Mouse (Mus musculus): ENCODE measurements around the gene Prkd2. TPM values are rescaled to one million over a fixed set of nuclear protein-coding genes. Genes with fewer than 3 reads are reported as not detected.

Prkd2 gene
- total RNA-seq, 4 experiments from 2014 or later = 5.6 to 7.8 (median 6.6) TPM

DNA sequence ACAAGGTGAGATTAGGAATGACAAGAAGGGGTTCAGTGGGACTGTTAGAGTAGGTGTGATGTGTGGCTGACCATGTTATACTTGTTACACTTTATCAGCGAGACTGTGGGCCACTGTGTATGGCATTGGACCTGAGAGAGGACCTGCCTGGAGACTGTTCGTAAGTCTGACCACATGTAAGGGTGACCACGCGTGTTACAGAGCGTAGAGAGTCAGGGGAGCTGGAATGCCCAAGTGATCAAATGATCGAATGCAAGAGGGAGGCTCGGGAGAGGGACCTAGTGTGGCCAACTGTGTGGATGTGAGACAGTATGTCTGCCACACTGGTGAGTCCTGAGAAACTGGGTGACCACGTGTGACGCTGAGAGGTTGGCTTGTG is 49.6 kb downstream of the Prkd2 start:
- no peak for DNase-seq (ENCODE audit: low spot score in 2 of 2)

DNA sequence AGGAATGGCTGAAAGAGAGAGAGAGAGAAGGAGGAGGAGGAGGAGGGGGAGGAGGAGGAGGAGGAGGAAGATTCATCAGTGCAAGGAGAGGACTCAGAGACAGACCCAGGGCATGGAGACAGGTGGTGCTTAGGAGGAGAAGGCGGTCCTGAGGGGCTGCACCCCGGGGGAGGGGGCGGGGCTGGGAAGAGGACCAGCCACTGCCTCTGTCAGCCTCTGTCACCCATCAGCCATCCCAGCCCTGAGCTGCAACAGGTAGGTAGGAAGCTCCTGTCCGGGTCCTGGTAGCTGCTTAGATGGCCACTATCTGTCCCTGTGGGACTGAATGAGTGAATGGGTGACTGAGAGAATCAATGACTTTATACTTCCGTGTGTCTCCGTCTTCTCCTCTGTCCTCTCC is 50.9 kb downstream of the Prkd2 start:
- DNase-seq (ENCODE audit: low spot score in 2 of 2) = no peak

DNA sequence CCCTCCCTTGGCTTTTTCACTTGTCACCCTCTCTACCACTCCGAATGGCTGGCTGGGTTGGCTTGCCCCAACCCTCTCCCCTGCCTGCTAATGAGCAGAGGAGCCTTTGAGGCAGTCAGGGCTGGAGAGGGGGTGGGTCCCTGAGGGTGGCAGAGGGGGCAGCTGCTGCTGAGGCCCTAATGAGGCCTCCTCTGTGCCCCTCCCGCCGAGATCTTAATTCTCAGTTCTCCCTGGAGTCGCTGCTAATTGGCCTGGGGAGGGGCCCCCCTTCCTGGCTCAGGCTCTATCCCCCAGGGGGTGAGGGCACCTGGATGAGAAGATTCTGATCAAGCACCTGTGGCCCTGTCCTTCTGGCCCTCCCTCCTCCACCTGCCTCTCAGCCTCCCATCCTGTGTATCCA is 51.6 kb downstream of the Prkd2 start:
- no peak for DNase-seq (ENCODE audit: low spot score in 2 of 2)

DNA sequence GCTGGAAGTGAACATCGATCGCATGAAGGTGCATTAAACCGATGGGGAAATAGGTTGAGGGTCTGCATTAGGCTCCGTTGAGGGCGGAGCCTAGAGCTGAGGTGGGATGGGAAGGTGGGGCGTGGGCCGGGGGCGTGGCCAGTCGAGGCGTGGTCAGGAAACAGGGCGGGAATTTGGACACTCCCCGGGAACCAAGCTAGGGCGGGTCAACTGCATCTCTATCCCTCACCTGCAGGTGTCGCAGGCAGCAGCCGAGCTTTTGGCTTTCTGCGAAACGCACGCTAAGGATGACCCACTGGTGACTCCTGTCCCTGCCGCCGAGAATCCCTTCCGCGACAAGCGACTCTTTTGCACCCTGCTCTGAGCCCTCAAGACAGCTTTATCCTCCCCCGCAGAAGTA is 52.3 kb downstream of the Prkd2 start:
- peak in 1 of 2 experiments; percentile 65 for DNase-seq (ENCODE audit: low spot score in 2 of 2)

DNA sequence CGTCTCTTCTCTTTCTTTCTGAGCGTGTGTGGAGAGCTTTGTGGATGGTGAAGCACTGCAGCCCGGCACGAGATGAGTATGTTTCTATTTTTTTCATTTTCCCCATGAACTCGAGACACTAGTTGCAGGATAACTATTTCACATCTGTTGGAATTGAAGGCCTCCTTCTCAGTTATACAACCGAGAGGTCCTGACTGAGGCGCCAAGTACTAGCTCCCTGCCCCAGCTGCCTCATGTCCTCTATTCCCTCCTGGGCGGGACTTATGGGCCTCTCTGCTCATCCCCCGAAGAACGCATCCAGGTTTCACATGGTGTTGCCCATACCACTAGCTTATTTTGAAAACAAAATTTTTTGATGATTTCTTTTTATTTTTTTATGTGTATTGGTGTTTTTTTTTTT is 52.8 kb downstream of the Prkd2 start:
- no peak for DNase-seq (ENCODE audit: low spot score in 2 of 2)

DNA sequence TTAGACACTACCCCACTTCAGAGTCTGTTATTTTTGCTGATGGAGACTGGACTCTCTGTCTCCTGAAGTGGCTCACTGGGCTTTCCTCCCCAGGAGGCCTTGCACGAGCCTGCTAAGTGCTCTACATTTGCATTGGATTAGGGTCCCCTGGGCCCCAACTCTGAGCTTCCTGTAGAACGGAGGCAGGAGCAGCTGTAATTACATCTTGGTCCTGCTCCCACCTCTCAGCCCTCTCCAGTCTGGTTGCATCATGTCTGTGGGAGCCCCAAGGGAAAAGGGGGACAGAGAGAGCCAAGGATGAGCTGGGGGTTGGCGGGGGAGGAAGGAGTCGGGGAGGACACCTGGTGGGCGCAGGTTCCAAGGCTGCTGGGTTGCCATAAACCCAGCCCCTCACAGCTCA is 57.8 kb downstream of the Prkd2 start:
- DNase-seq (ENCODE audit: low spot score in 2 of 2) = no peak

DNA sequence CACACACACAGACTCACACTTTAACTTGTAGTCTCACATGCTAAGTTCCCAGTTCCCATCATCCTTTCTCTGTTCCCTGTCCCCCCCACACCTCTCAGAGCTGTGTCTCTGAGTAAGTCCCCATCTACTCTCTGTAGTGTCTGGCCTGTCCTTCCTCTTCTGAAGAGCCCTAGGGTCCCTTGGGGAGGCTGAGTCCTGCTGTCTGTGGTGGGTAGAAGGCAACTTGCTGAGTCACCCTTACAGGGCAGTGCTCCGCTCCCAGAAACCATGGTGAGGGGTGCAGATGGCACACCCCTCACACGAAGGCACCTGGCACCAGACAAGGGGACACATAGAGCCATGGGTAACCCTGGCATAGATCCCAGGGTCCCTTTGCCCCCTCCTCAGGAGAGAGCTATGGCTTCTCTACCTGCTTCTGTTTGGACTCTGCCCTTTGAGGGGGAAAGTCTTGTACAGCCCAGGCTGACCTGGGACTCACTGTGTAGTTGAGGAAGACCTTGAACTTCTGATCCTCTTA is 60.8 kb downstream of the Prkd2 start:
- no peak for DNase-seq (ENCODE audit: low spot score in 2 of 2)

DNA sequence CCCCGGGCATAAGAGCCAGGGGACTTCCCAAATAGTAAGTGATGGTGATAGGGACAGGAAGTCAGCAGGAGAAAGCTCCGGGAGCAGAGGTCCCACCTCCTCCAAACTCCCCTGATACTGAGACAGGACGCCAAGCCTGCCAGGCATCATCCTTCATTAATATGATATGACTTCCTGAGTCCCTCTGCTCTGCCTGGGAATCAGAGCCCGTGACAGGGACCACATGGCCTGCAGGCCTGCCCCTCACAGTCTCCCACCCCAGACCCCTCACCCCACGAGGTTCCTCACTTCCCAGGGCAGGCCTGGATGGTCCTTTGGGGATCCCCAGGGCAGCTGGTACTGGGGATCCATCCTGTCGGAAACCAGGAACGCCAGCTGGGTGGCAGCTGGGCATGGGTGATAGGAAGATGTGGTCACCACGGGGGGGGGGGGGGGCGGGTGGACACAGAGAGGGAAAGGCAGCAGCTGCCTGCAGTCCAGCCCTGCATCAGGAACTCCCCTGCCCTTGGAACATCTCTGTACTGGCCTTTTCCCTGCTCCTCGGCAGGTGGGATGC is 61.5 kb downstream of the Prkd2 start:
- no peak for DNase-seq (ENCODE audit: low spot score in 2 of 2)

DNA sequence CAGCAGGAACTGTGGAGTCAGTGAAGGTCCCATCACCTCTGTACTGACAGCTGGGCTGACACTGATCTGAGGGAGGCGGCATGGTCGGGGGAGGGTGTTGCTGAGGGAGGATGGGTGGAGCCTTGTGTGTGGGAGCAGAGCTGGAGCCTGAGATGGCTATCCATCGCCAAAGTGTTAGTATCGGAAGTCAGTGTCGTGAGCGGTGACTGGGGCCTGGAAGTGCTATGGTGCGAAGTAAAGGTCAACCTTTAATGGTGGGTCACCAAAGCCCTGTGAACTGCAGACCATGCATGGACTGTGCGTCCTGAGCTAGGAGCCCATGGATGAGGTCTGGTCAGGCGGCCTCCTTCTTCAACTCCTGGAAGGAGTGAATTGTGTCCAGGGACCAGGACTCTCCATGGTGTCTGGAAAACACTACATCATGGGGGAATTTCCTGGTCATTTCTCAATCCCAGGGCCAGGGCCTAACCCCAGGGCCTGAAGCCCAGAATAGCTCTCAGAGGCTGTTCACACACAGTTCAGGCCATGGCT is 62.9 kb downstream of the Prkd2 start:
- no peak for DNase-seq (ENCODE audit: low spot score in 2 of 2)

DNA sequence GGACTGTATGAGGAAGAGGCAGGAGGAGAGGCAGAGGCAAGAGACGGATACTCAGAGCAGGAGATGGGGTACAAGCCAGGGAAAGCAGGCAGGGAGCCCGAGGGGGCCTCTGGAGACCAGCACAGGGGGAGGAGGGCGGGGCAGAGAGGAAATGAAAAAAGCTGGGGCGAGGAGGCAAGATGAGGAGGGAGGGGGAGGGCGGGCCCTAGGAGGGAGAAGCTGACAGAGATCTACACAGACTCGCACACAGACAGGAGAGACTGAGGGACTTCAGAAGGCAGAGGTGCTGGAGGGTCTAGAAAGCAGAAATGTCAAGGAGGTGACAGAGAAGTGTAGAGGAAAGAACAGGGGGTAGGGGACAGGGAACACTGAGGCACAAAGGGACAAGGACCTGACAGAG is 63.6 kb downstream of the Prkd2 start, which contains the start of gene Ptgir:
Gene Ptgir, plus strand, starts transcription at position 210 of the 400 bp plus-strand sequence.
- DNase-seq (ENCODE audit: low spot score in 2 of 2) = no peak

DNA sequence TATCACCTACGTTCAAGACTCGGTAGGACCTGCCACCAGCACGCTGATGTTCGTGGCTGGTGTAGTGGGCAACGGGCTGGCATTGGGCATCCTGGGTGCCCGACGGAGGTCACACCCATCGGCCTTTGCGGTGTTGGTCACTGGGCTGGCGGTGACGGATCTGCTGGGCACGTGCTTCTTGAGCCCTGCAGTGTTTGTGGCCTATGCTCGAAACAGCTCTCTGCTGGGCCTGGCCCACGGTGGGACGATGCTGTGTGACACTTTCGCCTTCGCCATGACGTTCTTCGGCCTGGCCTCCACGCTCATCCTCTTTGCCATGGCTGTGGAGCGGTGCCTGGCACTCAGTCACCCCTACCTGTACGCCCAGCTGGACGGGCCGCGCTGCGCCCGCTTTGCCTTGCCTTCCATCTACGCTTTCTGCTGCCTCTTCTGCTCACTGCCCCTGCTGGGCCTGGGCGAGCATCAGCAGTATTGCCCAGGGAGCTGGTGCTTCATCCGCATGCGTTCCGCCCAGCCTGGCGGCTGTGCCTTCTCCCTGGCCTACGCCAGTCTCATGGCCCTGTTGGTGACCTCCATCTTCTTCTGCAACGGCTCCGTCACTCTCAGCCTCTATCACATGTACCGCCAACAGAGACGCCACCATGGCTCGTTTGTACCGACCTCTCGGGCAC is 64.3 kb downstream of the Prkd2 start:
- DNase-seq (ENCODE audit: low spot score in 2 of 2) = no peak

DNA sequence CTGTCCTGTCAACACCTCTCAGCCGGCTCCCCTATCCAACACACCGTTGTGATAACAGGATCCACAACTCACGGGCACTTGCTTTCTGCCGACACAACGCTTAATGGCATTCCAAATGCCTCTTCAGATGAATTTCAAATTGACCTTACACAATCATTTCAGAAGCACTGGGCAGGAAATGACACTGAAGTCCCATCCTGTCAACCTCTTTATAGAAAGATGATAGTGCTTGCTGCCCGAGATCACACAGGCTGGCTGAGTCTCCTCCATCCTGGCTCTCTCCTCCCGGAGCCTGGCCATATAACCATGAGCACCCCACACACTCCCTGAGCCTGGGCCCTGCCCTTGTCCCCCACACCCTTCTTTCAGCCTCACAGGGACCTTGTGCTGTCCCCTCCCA is 65.1 kb downstream of the Prkd2 start:
- no peak for DNase-seq (ENCODE audit: low spot score in 2 of 2)

DNA sequence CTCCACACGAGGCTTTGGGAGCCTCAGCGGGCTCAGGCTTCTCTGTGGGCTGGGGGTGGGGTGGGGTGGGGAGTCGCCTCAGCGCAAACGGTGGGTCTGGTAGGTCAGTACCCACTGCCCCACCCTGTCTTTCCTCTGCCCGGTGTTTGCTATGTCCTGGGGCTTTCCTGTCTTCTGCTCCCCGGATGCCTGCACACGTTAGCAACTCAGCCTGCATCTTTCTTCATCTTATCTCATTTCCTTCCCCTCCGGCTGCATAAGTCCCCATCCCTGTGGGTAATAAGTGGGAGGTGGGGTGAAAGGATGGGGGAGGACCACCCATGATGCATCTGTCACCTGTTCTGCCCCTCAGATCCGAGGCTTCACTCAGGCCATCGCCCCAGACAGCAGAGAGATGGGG is 65.7 kb downstream of the Prkd2 start:
- no peak for DNase-seq (ENCODE audit: low spot score in 2 of 2)

DNA sequence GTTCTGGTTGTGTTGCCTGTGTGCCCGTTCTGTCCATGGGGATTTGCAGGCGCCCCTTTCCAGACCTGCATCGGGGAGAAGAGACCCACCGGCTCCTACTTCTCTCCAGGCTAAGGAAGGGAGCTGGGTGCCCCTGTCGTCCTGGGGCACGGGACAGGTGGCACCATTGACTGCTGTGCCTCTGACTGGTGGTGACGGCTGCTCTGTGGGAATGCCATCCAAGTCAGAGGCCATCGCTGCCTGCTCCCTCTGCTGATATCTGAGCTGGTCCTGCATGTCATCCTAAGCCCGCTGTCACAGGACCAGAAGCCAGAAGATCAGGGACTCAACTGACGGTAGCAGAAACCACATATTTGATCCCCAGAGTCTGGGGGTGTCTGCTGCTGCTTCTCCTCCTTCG is 66.2 kb downstream of the Prkd2 start:
- no peak for DNase-seq (ENCODE audit: low spot score in 2 of 2)

DNA sequence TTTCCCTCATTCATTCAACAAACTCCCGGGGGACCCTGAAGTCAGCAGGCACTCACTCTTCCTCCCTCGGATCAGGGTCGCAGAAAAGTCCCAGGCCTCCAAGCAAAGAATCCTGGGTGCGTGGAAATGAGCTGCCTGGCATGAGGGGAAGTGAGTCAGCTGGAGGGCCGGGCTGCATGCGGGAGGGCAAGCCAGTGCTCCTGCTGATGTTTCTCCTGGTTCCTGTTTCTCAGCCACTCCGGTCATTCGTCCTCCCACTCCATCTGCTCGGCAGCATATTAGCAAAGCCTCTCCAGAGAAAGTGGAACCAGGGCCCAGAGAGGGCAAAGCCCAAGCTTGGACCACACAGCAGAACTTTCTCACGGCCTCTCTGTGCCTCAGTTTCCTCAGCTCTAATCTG is 67.2 kb downstream of the Prkd2 start:
- DNase-seq (ENCODE audit: low spot score in 2 of 2) = no peak

DNA sequence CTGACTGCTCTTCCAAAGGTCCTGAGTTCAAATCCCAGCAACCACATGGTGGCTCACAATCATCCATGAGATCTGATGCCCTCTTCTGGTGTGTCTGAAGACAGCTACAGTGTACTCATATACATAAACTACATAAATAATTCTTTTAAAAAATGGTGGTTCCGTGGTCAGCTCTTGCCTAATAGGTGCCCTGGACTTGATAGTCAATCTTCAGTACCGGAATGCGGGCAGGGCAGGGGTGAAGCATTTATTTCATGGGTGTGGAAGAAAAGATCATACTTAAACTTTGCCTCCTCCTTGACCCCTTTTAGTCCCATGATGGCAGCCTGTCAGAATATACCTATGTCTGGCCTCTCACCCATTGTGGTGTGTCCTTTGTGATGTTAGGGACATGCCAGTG is 69.2 kb downstream of the Prkd2 start:
- no peak for DNase-seq (ENCODE audit: low spot score in 2 of 2)

DNA sequence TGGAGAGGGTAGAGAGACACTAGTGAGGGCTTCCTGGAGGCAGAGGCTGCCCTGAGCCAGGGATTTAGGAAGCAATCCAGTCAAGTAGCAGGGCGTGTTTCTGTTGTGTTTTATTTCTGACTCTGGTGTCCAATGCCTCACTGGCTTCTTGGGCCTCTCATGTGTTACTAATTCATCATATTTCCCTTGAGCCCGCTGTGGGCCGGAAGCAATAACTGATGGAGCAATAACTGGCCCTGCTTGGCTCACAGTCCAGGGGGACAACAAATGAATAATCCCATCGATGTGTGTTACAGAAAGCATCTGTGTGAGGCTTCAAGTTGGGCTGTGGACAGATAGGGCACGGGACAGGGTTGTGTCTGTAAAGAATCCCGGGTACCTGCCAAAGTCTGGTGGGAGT is 69.7 kb downstream of the Prkd2 start:
- DNase-seq (ENCODE audit: low spot score in 2 of 2) = no peak

DNA sequence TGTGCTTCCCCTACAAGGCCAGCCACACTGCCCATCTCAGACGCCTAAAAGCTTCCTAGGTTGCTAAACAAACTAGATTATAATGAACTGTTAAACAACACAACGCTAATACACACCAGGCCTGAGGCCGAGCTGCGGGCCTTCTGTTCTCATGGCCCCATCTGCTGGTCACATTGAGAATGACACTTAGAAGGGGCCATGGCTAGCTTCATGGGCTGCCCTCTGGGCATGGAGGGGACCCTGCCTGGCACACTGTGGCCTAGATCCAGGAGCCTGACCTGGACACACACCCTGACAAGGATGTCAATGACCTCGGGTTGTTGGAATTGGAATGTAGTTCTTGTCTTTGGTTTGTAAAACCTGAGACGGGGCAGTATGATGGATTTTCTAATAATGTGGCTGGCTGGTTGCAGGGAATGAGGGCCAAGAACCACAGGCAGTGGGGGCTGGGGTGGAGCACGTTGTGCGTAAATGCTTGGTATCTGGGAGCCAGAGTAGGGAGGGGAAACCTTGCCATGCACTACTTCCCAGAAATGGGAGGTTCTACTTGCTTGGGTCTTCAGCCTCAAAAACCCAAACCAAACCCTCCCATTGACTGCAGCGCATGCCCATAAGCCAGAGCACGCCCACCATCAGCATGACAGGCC is 71.2 kb downstream of the Prkd2 start:
- peak in 1 of 2 experiments; percentile 76 for DNase-seq (ENCODE audit: low spot score in 2 of 2)

DNA sequence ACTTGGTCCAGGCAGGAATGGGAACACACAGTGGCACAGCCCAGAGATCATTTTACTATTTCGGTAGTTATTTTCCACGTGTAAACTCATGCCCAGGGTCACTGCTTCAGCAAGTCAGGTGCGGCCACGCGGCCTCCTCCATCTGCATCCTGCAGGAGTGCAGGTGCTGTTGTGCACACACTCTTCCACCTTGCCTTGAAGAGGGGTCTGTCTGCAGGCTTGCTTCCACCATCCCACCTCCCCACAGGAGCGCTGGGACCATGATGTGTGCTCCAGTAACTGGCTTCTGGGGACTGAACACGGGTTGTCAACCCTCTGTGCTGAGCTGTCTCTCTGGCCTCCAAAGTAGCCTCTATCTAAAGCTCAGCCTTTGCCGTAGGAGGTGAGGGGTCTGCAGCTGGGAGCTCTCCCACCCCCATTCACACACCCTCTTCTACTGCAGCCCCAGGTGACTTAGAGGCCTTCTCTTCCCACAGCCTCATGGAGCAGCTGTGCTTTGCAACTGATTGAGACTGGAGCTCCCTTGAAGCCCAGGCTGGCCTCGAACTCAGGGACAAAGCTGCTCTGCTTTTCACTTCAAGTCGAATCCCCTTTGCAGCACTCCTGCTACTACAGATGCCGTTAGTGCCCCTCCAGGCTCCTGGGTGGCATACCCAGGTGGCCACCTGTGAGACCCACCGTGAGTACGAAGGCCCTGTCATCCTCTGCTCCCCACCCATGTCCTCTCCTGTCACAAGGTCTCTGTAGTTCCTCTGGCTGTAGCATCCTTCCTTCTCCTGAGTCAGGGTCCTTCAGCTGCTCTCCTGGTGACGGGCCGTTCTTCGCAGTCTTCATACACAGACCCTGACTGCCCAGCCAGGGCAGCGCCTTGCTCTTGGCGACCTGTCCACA is 72.0 kb downstream of the Prkd2 start:
- DNase-seq (ENCODE audit: low spot score in 2 of 2) = no peak

DNA sequence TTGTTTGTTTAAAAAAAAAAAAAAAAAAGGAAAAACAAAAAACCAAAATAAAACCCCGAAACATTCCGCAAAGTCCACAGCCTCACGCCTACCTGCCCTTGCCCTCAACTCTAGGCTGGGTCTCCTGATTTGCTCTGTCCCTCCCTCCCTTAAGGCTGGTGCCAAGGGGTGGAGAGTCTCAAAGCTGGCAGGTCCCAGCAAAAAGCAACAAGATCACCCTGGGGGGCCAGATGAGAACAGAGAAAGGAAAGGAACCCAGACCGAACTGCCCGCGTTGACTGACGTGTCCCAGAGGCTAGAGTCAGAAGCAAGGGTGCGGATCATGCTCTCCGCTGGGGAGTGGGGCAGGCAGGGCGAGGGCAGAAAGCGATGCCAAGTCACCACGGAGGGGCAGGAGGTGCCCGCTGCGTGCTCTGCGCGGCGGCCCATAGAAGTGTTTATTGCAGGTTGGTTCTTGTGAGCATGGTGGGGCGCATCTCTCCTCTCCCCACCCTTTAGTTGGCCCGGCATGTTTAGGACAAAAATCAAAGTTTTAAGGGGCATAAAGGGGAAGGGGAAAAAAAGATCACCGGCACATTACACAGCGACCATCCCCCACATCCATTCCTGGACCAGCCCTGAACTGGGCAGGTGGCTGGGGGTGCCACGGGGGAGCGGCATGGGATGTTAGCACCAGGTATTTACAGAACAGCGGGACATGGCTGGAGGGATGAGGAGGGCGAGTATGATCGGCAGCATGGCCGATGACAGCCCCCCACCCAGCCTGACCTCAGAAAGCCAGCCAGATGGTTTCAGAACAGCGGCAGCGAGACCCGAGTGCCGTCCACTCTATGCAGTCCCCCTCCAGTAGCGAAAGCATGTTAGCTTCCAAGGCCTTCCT is 73.0 kb downstream of the Prkd2 start:
- no peak for DNase-seq (ENCODE audit: low spot score in 2 of 2)

Measured in layer of hippocampus, adult 8-10 months (tissue).